Mouse (Mus musculus) common myeloid progenitor, adult 5-6 weeks (primary cell): ENCODE measurements around the gene Wtap. TPM values are rescaled to one million over a fixed set of nuclear protein-coding genes. Genes with fewer than 3 reads are reported as not detected.

Experiments
- total RNA-seq: library from RNA; stranded (forward); fragments of 200-1000, 187-1606 nt; gene quantifications from 2 replicates; pipeline ENCODE4 v1.2.3, GENCODE M21; 2017

The Wtap gene
- total RNA-seq, 1 experiment from 2014 or later, result 274 TPM

Other genes with a start within 250 kb of the Wtap start
- gene Igf2r, start 224.5 kb downstream of the Wtap start, total RNA-seq, result 5.8 and 7.3 TPM in 2 replicates
- gene Mas1, start 126.0 kb downstream of the Wtap start, total RNA-seq, result not detected in 2 replicates
- gene Mrgprh, start 118.1 kb downstream of the Wtap start, total RNA-seq, result not detected in 2 replicates
- gene Pnldc1, start 83.9 kb downstream of the Wtap start, total RNA-seq, result not detected in 2 replicates
- 929 and 961 TPM in 2 replicates for gene Tcp1, start 78.5 kb downstream of the Wtap start, total RNA-seq
- 205 and 229 TPM in 2 replicates for gene Mrpl18, start 77.8 kb downstream of the Wtap start, total RNA-seq
- gene Acat3, start 53.6 kb downstream of the Wtap start, total RNA-seq, result 0.27 and 0.29 TPM in 2 replicates
- 14.9 and 17.3 TPM in 2 replicates for gene Acat2, start 33.4 kb downstream of the Wtap start, total RNA-seq
- 77.1 and 80.1 TPM in 2 replicates for gene Sod2, start 12.7 kb upstream of the Wtap start, total RNA-seq
- gene Gpr31b, start 58.1 kb upstream of the Wtap start, total RNA-seq, result 0.73 TPM in 1 of 2 replicates, not detected in the other
- gene Tcp10b, start 66.9 kb upstream of the Wtap start, total RNA-seq, result 0.09 and 0.58 TPM in 2 replicates
- not detected in 2 replicates for gene Unc93a, start 137.6 kb upstream of the Wtap start, total RNA-seq
- not detected in 2 replicates for gene Smok2a, start 227.0 kb upstream of the Wtap start, total RNA-seq
- gene Smok2b, start 236.1 kb upstream of the Wtap start, total RNA-seq, result not detected in 2 replicates